Mouse (Mus musculus): ENCODE data around the gene Mok.

- TF ChIP-seq ZC3H11A (IDR thresholded peaks at IDR 0.05; ENCODE audit: borderline replicate concordance, low read depth, low read length) (no peak), ZNF384 (IDR thresholded peaks at IDR 0.05; ENCODE audit: low read depth, low read length) (no peak), CHD2 (IDR thresholded peaks at IDR 0.05; ENCODE audit: low read depth, low read length) (no peak)
Measured at GRCm38 (mm10) chr12:110870107-110870506, 29.4 kb upstream of the Mok start.

Data from ES-E14 (cell line).